Mouse (Mus musculus): Measurements from ENCODE around the gene Ip6k2. TPM values are rescaled to one million over a fixed set of nuclear protein-coding genes. Genes with fewer than 3 reads are reported as not detected.

The Ip6k2 gene
- polyA plus RNA-seq, 1 experiment, result not detected

GRCm38 (mm10) chr9:108824144-108824685 lies 40.6 kb downstream of the Ip6k2 start:
- no peak; the same call in 1 of the 2 replicates for TF ChIP-seq POLR2A (IDR thresholded peaks at IDR 0.05; ENCODE audit: insufficient read depth, low read depth, low read length)
- TF ChIP-seq CTCF (IDR thresholded peaks at IDR 0.05; ENCODE audit: insufficient read depth, low read depth, low read length), result peak; percentile 23; the same call in 1 of the 2 replicates
- peaks cover 25% of the 10 kb centered on the region for H3K4me1 ChIP-seq (ENCODE audit: control insufficient read depth, insufficient read depth, low read length)
- 3% methylated on average over 25 of the region's 25 CpGs for WGBS
- H3K27ac ChIP-seq (ENCODE audit: insufficient read depth, low read depth, low read length), result peak overlapping the region; percentile 9; the same call in 1 of the 2 replicates
- H3K4me3 ChIP-seq (ENCODE audit: insufficient read depth, low read depth, low read length), result peak overlapping the region; percentile 86

DNA sequence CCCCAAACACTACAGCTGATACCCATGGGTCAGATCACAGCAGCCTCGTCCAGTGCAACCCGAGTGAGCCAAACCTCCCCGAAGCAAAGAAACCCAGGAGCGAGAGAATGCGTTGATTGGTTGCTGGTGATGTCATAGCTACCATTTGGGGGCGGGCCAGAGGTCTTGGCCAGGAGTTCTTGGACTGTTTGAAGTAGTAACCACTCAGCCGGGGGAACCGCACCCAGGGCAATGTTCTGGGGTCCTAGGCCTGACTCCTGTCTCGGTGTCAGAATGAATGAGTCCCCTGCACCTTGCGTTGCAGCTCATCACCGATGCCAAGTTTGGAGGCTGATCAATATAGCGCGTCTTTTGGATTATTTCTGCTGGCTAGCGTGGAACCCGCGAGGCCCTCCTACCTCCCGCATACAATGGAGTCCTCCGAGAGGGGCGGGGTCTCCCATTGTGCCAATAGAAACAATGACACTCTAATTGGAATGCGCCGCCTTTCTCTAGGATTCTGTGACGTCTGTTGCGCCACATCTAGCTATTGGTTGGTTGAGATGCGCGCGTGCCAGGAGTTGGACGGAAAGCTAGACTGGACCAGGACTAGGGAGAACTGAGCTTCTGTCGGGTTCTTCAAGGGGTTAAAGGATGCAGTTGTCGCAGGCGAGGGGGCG lies 41.3 kb downstream of the Ip6k2 start:
- peak overlapping the region; percentile 96 for H3K27ac ChIP-seq (ENCODE audit: insufficient read depth, low read depth, low read length)
- peak overlapping the region; percentile 86 for H3K4me3 ChIP-seq (ENCODE audit: insufficient read depth, low read depth, low read length)
- 1% methylated on average over 31 of the region's 31 CpGs for WGBS
- TF ChIP-seq POLR2A (IDR thresholded peaks at IDR 0.05; ENCODE audit: insufficient read depth, low read depth, low read length) (no peak), CTCF (IDR thresholded peaks at IDR 0.05; ENCODE audit: insufficient read depth, low read depth, low read length) (no peak)
- H3K4me1 ChIP-seq (ENCODE audit: control insufficient read depth, insufficient read depth, low read length), result peaks cover 31% of the 10 kb centered on the region

DNA sequence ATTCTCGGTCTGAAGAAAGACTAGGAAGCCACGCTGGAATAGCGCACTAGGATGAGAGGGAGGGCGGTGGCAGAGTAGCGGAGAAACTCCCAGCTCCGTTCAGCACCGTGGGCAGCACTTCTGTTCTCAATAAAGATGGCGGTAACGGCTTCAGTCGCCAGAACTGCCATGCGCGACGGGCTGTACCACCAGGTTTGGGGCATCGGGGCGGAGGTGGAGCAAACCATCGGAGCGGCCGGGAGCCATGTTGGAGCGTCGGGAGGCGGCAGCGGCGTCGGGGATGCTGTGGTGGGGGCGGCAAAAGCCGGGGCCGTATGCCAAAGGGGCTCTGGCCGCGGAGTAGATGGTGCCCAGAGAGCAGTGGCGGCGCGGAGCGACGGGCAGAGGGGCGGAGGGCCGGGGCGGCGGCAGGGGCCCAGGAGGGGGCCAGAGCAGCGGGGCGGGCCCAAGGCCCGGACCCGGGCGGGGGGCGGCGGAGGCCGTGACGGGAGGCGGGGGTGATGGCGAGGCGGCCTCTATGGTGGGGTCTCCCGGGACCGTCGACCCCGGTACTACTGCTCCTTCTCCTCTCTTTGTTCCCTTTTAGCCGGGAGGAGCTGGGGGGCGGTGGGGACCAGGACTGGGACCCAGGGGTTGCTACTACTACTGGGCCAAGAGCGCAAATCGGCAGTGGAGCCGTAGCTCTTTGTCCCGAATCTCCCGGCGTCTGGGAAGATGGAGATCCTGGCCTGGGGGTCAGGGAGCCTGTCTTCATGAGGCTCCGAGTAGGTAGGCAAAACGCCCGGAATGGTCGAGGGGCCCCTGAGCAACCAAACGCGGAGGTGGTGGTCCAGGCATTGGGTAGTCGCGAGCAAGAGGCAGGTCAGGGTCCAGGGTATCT lies 42.5 kb downstream of the Ip6k2 start, which contains the start of gene Celsr3:
Gene Celsr3 (plus strand): TSS at position 501 of the 880 bp plus-strand sequence.
- H3K27ac ChIP-seq (ENCODE audit: insufficient read depth, low read depth, low read length), result 0 out of 2 replicates have a peak within 1 kb of the TSS, but pooled peaks have one; percentile 18
- H3K4me1 ChIP-seq (ENCODE audit: control insufficient read depth, insufficient read depth, low read length), result peaks cover 31% of the 10 kb centered on the region
- H3K4me3 ChIP-seq (ENCODE audit: insufficient read depth, low read depth, low read length), result peak within 1 kb of the TSS; percentile 86
- TF ChIP-seq CTCF (IDR thresholded peaks at IDR 0.05; ENCODE audit: insufficient read depth, low read depth, low read length) (no peak), POLR2A (IDR thresholded peaks at IDR 0.05; ENCODE audit: insufficient read depth, low read depth, low read length) (peak; percentile 41; the same call in 1 of the 2 replicates)
- WGBS, result under 1% methylated on average over 63 of the region's 70 CpGs

DNA sequence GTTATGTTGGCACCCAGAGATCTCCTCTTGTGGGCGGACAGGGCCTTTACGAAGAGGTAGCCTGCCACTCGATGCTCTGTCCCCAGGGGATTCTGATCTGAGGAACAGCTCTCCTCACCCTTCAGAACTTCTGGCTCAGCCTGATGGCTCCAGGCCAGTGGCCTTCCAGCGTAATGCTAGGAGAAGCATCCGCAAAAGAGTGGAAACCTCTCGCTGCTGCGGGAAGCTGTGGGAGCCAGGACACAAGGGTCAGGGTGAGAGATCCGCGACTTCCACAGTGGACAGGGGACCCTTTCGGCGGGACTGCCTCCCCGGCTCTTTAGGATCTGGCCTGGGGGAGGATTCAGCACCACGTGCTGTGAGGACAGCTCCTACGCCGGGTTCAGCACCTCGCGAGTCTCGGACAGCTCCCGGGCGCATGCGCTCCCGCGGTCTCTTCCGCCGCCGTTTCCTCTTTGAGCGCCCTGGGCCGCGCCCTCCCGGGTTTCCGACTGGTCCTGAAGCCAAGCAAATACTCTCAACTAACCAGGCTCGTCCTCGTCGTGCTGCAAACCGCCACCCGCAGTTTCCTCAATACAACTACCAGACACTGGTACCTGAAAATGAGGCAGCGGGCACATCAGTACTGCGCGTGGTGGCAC lies 43.2 kb downstream of the Ip6k2 start:
- TF ChIP-seq CTCF (IDR thresholded peaks at IDR 0.05; ENCODE audit: insufficient read depth, low read depth, low read length) (no peak), POLR2A (IDR thresholded peaks at IDR 0.05; ENCODE audit: insufficient read depth, low read depth, low read length) (no peak)
- Histone ChIP-seq H3K4me3 (ENCODE audit: insufficient read depth, low read depth, low read length) (peak overlapping the region; percentile 86), H3K4me1 (ENCODE audit: control insufficient read depth, insufficient read depth, low read length) (peaks cover 38% of the 10 kb centered on the region), H3K27ac (ENCODE audit: insufficient read depth, low read depth, low read length) (no peak overlapping the region)
- 2% methylated on average over 39 of the region's 39 CpGs for WGBS

DNA sequence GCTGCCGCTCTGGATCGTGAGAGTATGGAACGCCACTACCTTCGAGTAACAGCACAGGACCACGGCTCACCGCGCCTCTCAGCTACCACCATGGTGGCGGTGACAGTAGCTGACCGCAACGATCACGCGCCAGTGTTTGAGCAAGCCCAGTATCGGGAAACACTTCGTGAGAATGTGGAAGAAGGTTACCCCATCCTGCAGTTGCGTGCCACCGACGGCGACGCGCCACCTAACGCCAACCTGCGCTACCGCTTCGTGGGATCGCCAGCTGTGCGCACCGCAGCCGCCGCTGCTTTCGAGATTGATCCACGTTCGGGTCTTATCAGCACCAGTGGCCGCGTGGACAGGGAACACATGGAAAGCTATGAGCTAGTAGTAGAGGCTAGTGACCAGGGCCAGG lies 43.9 kb downstream of the Ip6k2 start:
- TF ChIP-seq POLR2A (IDR thresholded peaks at IDR 0.05; ENCODE audit: insufficient read depth, low read depth, low read length) (no peak), CTCF (IDR thresholded peaks at IDR 0.05; ENCODE audit: insufficient read depth, low read depth, low read length) (no peak)
- Histone ChIP-seq H3K27ac (ENCODE audit: insufficient read depth, low read depth, low read length) (no peak overlapping the region), H3K4me3 (ENCODE audit: insufficient read depth, low read depth, low read length) (peak overlapping the region; percentile 86), H3K4me1 (ENCODE audit: control insufficient read depth, insufficient read depth, low read length) (peaks cover 44% of the 10 kb centered on the region)
- WGBS, result 19% methylated on average over 34 of the region's 34 CpGs

DNA sequence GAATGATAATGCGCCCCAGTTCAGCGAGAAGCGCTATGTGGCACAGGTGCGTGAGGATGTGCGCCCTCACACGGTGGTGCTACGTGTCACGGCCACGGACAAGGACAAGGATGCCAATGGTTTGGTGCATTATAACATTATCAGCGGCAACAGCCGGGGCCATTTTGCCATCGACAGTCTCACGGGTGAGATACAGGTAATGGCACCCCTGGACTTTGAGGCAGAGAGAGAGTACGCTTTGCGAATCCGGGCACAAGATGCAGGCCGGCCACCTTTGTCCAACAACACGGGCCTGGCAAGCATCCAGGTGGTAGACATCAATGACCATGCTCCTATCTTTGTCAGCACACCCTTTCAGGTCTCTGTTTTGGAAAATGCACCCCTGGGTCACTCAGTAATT lies 44.3 kb downstream of the Ip6k2 start:
- WGBS, result 71% methylated on average over 18 of the region's 18 CpGs
- no peak overlapping the region for H3K27ac ChIP-seq (ENCODE audit: insufficient read depth, low read depth, low read length)
- peak overlapping the region; percentile 86; the same call in 1 of the 2 replicates for H3K4me3 ChIP-seq (ENCODE audit: insufficient read depth, low read depth, low read length)
- no peak for TF ChIP-seq POLR2A (IDR thresholded peaks at IDR 0.05; ENCODE audit: insufficient read depth, low read depth, low read length)
- no peak for TF ChIP-seq CTCF (IDR thresholded peaks at IDR 0.05; ENCODE audit: insufficient read depth, low read depth, low read length)
- H3K4me1 ChIP-seq (ENCODE audit: control insufficient read depth, insufficient read depth, low read length), result peaks cover 49% of the 10 kb centered on the region

DNA sequence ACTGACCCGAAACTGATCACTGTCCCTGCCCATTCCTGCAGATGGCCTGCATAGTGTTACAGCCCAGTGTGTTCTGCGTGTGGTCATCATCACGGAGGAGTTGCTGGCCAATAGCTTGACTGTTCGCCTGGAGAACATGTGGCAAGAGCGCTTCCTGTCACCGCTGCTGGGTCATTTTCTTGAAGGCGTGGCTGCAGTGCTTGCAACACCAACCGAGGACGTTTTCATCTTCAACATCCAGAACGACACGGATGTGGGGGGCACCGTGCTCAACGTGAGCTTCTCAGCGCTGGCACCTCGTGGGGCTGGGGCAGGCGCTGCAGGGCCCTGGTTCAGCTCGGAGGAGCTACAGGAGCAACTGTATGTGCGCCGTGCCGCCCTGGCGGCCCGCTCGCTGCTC lies 48.0 kb downstream of the Ip6k2 start:
- no peak for TF ChIP-seq POLR2A (IDR thresholded peaks at IDR 0.05; ENCODE audit: insufficient read depth, low read depth, low read length)
- TF ChIP-seq CTCF (IDR thresholded peaks at IDR 0.05; ENCODE audit: insufficient read depth, low read depth, low read length), result no peak
- Histone ChIP-seq H3K4me3 (ENCODE audit: insufficient read depth, low read depth, low read length) (peak overlapping the region; percentile 9; the same call in 1 of the 2 replicates), H3K27ac (ENCODE audit: insufficient read depth, low read depth, low read length) (no peak overlapping the region), H3K4me1 (ENCODE audit: control insufficient read depth, insufficient read depth, low read length) (peaks cover 43% of the 10 kb centered on the region)
- 32% methylated on average over 23 of the region's 23 CpGs for WGBS

GRCm38 (mm10) chr9:108832390-108833108 lies 49.0 kb downstream of the Ip6k2 start:
- H3K4me3 ChIP-seq (ENCODE audit: insufficient read depth, low read depth, low read length), result peak overlapping the region; percentile 9
- TF ChIP-seq CTCF (IDR thresholded peaks at IDR 0.05; ENCODE audit: insufficient read depth, low read depth, low read length) (no peak), POLR2A (IDR thresholded peaks at IDR 0.05; ENCODE audit: insufficient read depth, low read depth, low read length) (no peak)
- H3K4me1 ChIP-seq (ENCODE audit: control insufficient read depth, insufficient read depth, low read length), result peaks cover 37% of the 10 kb centered on the region
- 23% methylated on average over 46 of the region's 46 CpGs for WGBS
- H3K27ac ChIP-seq (ENCODE audit: insufficient read depth, low read depth, low read length), result no peak overlapping the region
